Mouse (Mus musculus): ENCODE results near the gene Sos1.
"Not testable (repeated sequence)": the region's sequence is repeated elsewhere in the genome, so short reads cannot be mapped to it uniquely, and the experiment has no call there.

The Sos1 gene

GRCm38 (mm10) chr17:80411182-80411581, 69.1 kb downstream of the Sos1 start:
- DNase-seq, result no peak

DNA sequence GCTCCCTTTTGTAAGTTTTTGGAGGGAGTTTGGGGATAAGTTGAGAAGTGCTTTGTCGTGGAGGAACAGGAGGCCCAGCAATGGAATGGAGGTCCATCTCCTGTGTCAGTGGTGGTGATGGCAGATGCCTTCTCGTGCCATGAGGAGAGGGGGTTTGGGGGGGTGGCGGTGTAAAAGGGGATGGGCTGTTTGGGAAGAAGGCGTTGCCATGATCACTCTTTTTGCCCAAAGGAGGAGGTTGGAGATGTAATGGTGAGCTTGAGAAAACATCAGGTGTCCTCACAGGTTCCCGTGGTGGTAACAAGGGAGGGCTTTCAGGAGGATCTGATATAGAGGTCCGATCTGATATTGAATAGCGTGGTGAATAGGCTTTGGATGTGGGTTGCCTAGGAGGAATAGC, 82.0 kb downstream of the Sos1 start:
- no peak for DNase-seq

DNA sequence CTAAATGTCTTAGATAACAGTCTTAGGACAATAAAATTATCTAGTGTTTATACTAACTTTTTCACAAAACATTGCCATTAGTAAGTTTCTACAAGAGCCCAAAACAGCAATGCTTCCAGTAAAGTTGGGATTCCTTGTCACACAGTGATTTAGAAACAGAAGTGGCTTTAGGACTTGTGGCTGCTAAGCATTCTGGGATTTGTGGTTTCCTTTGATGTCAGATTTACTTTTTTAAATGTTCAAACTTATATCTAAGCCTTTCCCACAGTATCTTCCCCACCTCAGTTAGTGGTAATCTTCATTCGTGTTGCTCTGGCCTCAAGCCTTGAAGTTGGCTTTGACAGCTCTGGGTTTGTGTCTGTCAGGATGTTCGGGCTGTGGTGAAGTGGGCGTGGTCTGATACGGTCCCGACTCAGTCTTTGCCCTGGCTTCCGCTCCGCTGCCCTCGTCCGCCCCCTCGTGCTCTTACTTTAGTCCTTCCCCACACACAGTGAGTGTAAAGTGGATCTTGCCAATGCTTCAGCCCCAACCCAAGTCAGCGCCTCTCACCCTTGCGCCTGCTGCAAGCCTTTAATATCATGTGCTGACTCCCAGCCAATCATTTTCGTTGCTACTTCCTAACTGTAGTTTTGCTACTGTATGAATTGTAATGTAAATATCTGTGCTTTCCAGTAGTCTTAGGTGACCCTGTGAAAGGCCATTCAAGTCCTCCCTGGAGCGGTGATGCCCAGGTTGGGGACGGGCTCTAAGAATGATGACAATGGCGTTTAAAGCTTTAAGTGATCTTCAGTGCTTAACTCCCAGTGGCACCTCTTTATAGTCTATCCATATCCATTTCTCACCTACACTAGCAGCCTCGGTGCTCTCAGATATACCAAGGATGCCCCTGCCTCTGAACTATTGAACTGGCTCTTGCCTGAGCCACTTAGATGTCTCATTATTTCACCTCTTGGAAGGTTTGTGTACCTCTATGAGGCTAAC, 88.5 kb downstream of the Sos1 start:
- peak; percentile 82 for DNase-seq

DNA sequence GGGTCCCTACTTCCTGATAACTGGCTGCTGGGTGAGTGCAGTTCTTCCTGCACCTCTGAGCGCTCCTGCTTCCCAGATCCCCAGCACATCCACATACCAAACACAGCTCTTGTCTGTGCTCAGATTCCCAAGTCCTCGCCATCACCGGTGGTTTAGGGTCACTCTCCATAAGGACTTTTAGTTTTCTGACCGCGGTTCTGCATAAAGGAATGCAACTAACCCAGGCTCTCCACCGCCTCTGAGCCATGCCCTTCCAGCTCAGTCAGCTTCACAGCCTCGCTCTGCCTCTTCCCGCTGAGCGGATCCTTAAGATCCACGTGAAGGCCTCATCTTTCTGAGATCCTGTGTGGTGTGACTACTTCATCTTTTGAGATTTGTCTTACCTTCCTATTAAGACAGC, 90.2 kb downstream of the Sos1 start:
- DNase-seq, result no peak

GRCm38 (mm10) chr17:80385671-80386070, 94.6 kb downstream of the Sos1 start:
- no peak for DNase-seq

DNA sequence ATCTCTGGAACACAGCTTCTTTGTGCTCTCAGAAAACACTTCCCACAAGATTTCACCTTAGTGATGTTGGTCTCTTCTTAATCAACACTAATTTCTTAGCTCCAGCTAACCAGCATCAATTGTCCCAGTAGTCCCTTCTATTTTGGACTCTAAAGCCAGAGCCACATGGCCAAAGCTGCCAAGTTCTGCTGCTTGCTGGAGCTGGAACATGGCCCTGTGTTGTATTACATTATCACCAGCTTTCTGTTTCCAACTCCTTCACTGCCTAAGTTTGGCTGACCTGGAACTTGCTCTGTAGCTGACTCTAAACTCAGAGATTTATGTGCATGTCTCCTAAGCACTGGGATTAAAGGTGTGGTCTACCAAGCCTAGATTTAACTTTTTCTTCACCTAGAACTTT, 101.9 kb downstream of the Sos1 start:
- DNase-seq, result not testable (repeated sequence)

GRCm38 (mm10) chr17:80373726-80374096, 106.5 kb downstream of the Sos1 start:
- DNase-seq, result no peak

DNA sequence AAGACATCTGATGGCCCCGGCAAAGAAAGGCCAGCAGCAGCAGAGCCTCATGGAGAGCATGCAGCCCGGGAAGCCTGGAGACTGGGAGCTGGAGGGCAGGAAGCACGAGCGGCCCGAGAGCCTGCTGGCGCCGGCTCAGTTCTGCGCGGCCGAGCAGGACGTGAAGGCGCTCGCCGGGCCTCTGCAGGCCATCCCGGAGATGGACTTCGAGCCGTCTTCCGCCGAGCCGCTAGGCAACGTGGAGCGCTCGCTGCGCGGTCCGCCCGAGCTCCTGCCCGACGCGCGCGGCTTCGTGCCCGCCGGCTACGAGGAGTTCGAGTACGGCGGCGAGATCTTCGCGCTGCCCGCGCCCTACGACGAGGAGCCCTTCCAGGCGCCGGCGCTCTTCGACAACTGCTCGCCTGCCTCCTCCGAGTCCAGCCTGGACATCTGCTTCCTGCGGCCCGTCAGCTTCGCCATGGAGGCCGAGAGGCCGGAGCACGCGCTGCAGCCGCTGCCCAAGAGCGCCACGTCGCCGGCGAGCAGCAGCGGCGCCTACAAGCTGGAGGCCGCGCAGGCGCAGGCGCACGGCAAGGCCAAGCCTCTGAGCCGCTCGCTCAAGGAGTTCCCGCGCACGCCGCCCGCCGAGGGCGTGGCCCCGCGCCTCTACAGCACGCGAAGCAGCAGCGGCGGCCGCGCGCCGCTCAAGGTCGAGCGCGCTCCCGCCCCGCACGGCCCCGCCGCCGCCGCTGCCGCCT, 107.1 kb downstream of the Sos1 start, which contains the start of gene Gm10190:
Gene Gm10190, minus strand, starts transcription at position 553 of the 737 bp plus-strand sequence.
- DNase-seq, result peak; percentile 93

- no peak for DNase-seq
These were observed 111.6 kb downstream of the Sos1 start for GRCm38 (mm10) chr17:80368606-80369005.

DNA sequence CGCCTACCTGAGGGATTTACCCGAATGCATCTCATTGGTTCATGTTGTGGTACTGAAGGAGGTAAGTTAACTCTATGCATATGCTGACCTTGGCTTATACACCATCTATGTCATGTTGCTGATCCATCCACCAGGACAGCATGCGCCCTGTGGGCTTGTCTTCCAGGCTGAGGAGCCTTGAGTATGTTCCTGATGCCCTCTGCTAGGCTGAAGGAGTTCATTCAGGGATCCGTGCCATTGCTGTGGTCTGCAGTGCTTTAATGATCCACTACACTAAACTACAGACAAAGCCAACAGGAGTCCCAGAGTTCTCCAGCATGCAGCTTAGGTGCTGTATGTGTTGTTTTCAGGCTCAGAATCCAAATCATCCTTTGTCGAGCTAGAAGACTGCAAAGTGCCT, 113.0 kb downstream of the Sos1 start:
- no peak for DNase-seq

DNA sequence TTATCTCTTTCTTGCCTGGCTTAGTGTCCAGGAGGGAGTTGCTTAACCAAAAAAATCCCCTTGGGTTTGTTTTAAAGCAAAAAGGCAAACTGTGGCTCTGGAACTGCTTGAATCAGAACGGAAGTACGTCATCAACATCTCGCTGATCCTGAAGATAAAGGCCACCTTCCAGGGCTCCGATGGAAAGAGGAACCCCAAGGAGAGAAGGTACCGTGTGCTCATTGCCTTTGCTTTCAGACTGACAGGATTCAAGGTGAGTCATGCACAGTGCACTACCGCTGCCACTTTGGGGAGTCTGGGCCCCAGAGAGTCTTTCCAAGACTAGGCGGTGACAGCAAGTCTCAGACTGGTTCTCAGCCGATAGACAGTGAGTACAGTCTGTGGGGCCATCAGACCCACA, 120.0 kb downstream of the Sos1 start:
- no peak for DNase-seq

DNA sequence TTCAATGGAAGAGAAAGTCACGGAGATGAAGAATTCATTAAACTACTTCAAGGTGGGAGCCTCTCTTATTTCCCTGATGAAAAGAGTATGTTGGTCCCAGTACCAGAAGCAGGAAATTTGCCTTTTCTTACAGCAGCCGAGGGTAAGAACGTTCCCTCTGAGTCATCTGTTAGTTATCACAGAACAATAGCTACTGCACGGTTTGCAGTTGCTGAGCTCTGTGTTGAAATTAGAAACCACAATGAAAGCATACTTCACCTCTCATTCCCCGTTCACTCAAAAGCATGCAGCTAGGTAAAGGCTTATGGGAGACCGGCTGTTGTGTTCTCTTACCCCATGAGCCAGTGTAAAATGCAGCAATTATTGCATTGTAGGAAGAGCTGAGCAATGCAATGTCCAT, 133.0 kb downstream of the Sos1 start:
- no peak for DNase-seq

GRCm38 (mm10) chr17:80346591-80347125, 133.6 kb downstream of the Sos1 start:
- DNase-seq, result no peak

GRCm38 (mm10) chr17:80345277-80345676, 135.0 kb downstream of the Sos1 start:
- DNase-seq, result peak; percentile 42

Measured in thymus, postnatal 4 days (tissue).